Mouse (Mus musculus) left cerebral cortex, postnatal 4 days (tissue): Measurements from ENCODE around the gene Rlbp1. TPM values are rescaled to one million over a fixed set of nuclear protein-coding genes. Genes with fewer than 3 reads are reported as not detected.
A peak's percentile ranks its signal among the peaks of the same experiment; 100 is the strongest.

ENCODE experiments used
- DNase-seq: peaks from one replicate; pipeline ENCODE4 v3.0.0-alpha.2; 2022
- intact Hi-C: fragments of 180-260 bp; cut with DNase I; formaldehyde crosslinking; loops from one replicate; pipeline ENCODE4 v1.15.1; 2025
- total RNA-seq, 2 experiments: library from RNA; stranded (reverse); gene quantifications; 2 replicates each; pipeline ENCODE4 v1.2.3; 2021

The Rlbp1 gene
- 10 to 100 TPM; 45.0 to 49.2 TPM for total RNA-seq

GRCm38 (mm10) chr7:79386422-79387133 lies at the start of gene Rlbp1:
Rlbp1 (minus strand) TSS chr7:79387048.
- intact Hi-C loops, result no loop called here

GRCm38 (mm10) chr7:79428243-79428642 lies 41.4 kb upstream of the Rlbp1 start:
- intact Hi-C loops, result no loop called here
- DNase-seq, result no peak

More at GRCm38 (mm10) chr7:79386422-79387133, at the start of gene Rlbp1:
- peak; percentile 84 for DNase-seq

GRCm38 (mm10) chr7:79425804-79426203 lies 39.0 kb upstream of the Rlbp1 start:
- no peak for DNase-seq
- intact Hi-C loops, result no loop called here

GRCm38 (mm10) chr7:79422876-79423275 lies 36.0 kb upstream of the Rlbp1 start:
- intact Hi-C loops, result no loop called here

GRCm38 (mm10) chr7:79419950-79420349 lies 33.1 kb upstream of the Rlbp1 start:
- intact Hi-C loops, result no loop called here
- no peak for DNase-seq

More at GRCm38 (mm10) chr7:79422876-79423275, 36.0 kb upstream of the Rlbp1 start:
- no peak for DNase-seq

GRCm38 (mm10) chr7:79414449-79415375 lies 27.9 kb upstream of the Rlbp1 start:
- no peak for DNase-seq
- intact Hi-C loops, result no loop called here

- DNase-seq, result no peak
- intact Hi-C loops, result no loop called here
These were observed 13.4 kb upstream of the Rlbp1 start for GRCm38 (mm10) chr7:79400296-79400695.

GRCm38 (mm10) chr7:79398971-79399370 lies 12.1 kb upstream of the Rlbp1 start:
- intact Hi-C loops, result no loop called here
- no peak for DNase-seq

GRCm38 (mm10) chr7:79398426-79398825 lies 11.6 kb upstream of the Rlbp1 start:
- no peak for DNase-seq
- intact Hi-C loops, result no loop called here

- DNase-seq, result no peak
- intact Hi-C loops, result no loop called here
These were observed 10.7 kb upstream of the Rlbp1 start for GRCm38 (mm10) chr7:79397446-79397963.

- no peak for DNase-seq
- intact Hi-C loops, result no loop called here
These were observed 8.3 kb upstream of the Rlbp1 start for GRCm38 (mm10) chr7:79395186-79395585.

GRCm38 (mm10) chr7:79394666-79395065 lies 7.8 kb upstream of the Rlbp1 start:
- no peak for DNase-seq
- intact Hi-C loops, result no loop called here

GRCm38 (mm10) chr7:79393924-79394323 lies 7.1 kb upstream of the Rlbp1 start:
- intact Hi-C loops, result no loop called here
- DNase-seq, result no peak

- no peak for DNase-seq
- intact Hi-C loops, result no loop called here
These were observed 6.1 kb upstream of the Rlbp1 start for GRCm38 (mm10) chr7:79392860-79393513.

- peak; percentile 97 for DNase-seq
- intact Hi-C loops, result no loop called here
These were observed 5.2 kb upstream of the Rlbp1 start, which contains the start of gene Fanci for GRCm38 (mm10) chr7:79391883-79392649. Fanci (plus strand) TSS chr7:79391929.

- intact Hi-C loops, result no loop called here
- DNase-seq, result no peak
These were observed 4.6 kb upstream of the Rlbp1 start for GRCm38 (mm10) chr7:79391471-79391870.

GRCm38 (mm10) chr7:79390141-79390708 lies 3.4 kb upstream of the Rlbp1 start:
- intact Hi-C loops, result no loop called here
- DNase-seq, result no peak

- no peak for DNase-seq
- intact Hi-C loops, result no loop called here
These were observed 1.9 kb upstream of the Rlbp1 start for GRCm38 (mm10) chr7:79388671-79389206.

GRCm38 (mm10) chr7:79387991-79388390 lies 1.1 kb upstream of the Rlbp1 start:
- DNase-seq, result no peak
- intact Hi-C loops, result no loop called here

- intact Hi-C loops, result no loop called here
- no peak for DNase-seq
These were observed 292 bp upstream of the Rlbp1 start for GRCm38 (mm10) chr7:79387140-79387539.
